Mouse (Mus musculus) stomach, embryonic 14.5 days (tissue): ENCODE results near the gene Syne1. TPM values are rescaled to one million over a fixed set of nuclear protein-coding genes. Genes with fewer than 3 reads are reported as not detected.

Experiments used
- ATAC-seq: fragments of 200-750 bp; cut with Nextera tagmentation; 2 replicates; pipeline ENCODE4 v1.8.0; 2017; ENCODE audit warnings: low read depth, moderate TSS enrichment; ENCODE audit not compliant: insufficient number of reproducible peaks, insufficient read depth, low FRiP score
- H3K27ac ChIP-seq: fragments of 300-500 bp; sonication (generic); 2 replicates; pipeline ENCODE4 v1.5.1; 2014; ENCODE audit warnings: mild to moderate bottlenecking, low read length, moderate library complexity, mixed read lengths
- H3K27me3 ChIP-seq: fragments of 300-500 bp; sonication (generic); 2 replicates; pipeline ENCODE4 v1.6.1; 2014; ENCODE audit warnings: low read length, control low read depth, mixed read lengths; ENCODE audit not compliant: control insufficient read depth, insufficient read depth
- H3K36me3 ChIP-seq: fragments of 300-500 bp; sonication (generic); 2 replicates; pipeline ENCODE4 v1.6.1; 2014; ENCODE audit warnings: mild to moderate bottlenecking, control low read depth, low read length, moderate library complexity, mixed read lengths; ENCODE audit not compliant: control insufficient read depth, insufficient read depth
- H3K4me1 ChIP-seq: fragments of 300-500 bp; sonication (generic); 2 replicates; pipeline ENCODE4 v1.6.1; 2014; ENCODE audit warnings: low read length, control low read depth, mixed read lengths; ENCODE audit not compliant: control insufficient read depth, insufficient read depth
- H3K4me2 ChIP-seq: fragments of 300-500 bp; sonication (generic); replicated peaks from 2 replicates; pipeline ENCODE4 v1.6.1; 2014; ENCODE audit warnings: low read depth, low read length, control low read depth
- H3K4me3 ChIP-seq: fragments of 300-500 bp; sonication (generic); 2 replicates; pipeline ENCODE4 v1.5.1; 2014; ENCODE audit warnings: low read depth, low read length, control low read depth
- H3K9ac ChIP-seq: fragments of 300-500 bp; sonication (generic); replicated peaks from 2 replicates; pipeline ENCODE4 v1.6.1; 2014; ENCODE audit warnings: low read depth, mild to moderate bottlenecking, control low read depth, low read length, moderate library complexity, mixed read lengths
- H3K9me3 ChIP-seq: fragments of 300-500 bp; sonication (generic); 2 replicates; pipeline ENCODE4 v1.6.1; 2016; ENCODE audit warnings: low read depth, low read length, control low read depth; ENCODE audit not compliant: control insufficient read depth
- WGBS: fragments of 180-500 bp; shearing (Covaris S2); extraction: QIAGEN DNeasy Blood & Tissue Kit; methylation state at CpG from one replicate; pipeline ENCODE4 v1.1.7; 2014; 5-methylcytosine and 5-hydroxymethylcytosine counted together
- polyA plus RNA-seq: library from polyadenylated mRNA; unstranded; fragments of >200 nt; fragmentation: Nextera tagmentation; extraction: Ambion mirVana; gene quantifications from 2 replicates; pipeline ENCODE4 v1.2.1, GENCODE M21; 2014

The Syne1 gene
- polyA plus RNA-seq, 1 experiment from 2014 or later: 19.9 TPM

- Histone ChIP-seq H3K27me3 (no peaks in the 10 kb centered on the region), H3K9ac (no peak overlapping the region), H3K36me3 (peaks cover 21% of the 10 kb centered on the region), H3K9me3 (no peaks in the 10 kb centered on the region), H3K4me2 (no peak overlapping the region), H3K4me1 (no peaks in the 10 kb centered on the region), H3K4me3 (no peak overlapping the region), H3K27ac (no peak overlapping the region)
- 79% methylated on average over 15 of the region's 15 CpGs for WGBS
- ATAC-seq: no peak
Measured at GRCm38 (mm10) chr10:5032192-5033048, 518.9 kb downstream of the Syne1 start.

GRCm38 (mm10) chr10:5029883-5030282 is 521.4 kb downstream of the Syne1 start:
- no peak overlapping the region for H3K4me2 ChIP-seq
- H3K9me3 ChIP-seq: no peaks in the 10 kb centered on the region
- no peak overlapping the region for H3K9ac ChIP-seq
- H3K27ac ChIP-seq: no peak overlapping the region
- no peak for ATAC-seq
- no peaks in the 10 kb centered on the region for H3K27me3 ChIP-seq
- WGBS: 85% methylated on average over 1 of the region's 1 CpGs
- peaks cover 12% of the 10 kb centered on the region for H3K36me3 ChIP-seq
- H3K4me1 ChIP-seq: no peaks in the 10 kb centered on the region
- H3K4me3 ChIP-seq: no peak overlapping the region

GRCm38 (mm10) chr10:5029161-5029560 is 522.1 kb downstream of the Syne1 start:
- Histone ChIP-seq H3K9me3 (no peaks in the 10 kb centered on the region), H3K27me3 (no peaks in the 10 kb centered on the region), H3K4me1 (no peaks in the 10 kb centered on the region), H3K9ac (no peak overlapping the region), H3K4me2 (no peak overlapping the region), H3K36me3 (peaks cover 12% of the 10 kb centered on the region), H3K27ac (no peak overlapping the region), H3K4me3 (no peak overlapping the region)
- ATAC-seq: no peak
- 85% methylated on average over 2 of the region's 2 CpGs for WGBS

- no peak overlapping the region for H3K4me3 ChIP-seq
- no peaks in the 10 kb centered on the region for H3K27me3 ChIP-seq
- no peak overlapping the region for H3K4me2 ChIP-seq
- no peak overlapping the region for H3K27ac ChIP-seq
- no peak for ATAC-seq
- no peaks in the 10 kb centered on the region for H3K9me3 ChIP-seq
- no peak overlapping the region for H3K9ac ChIP-seq
- WGBS: 83% methylated on average over 9 of the region's 9 CpGs
- H3K4me1 ChIP-seq: no peaks in the 10 kb centered on the region
- H3K36me3 ChIP-seq: peaks cover 12% of the 10 kb centered on the region
Measured at GRCm38 (mm10) chr10:5028301-5028700, 523.0 kb downstream of the Syne1 start.

- 92% methylated on average over 1 of the region's 1 CpGs for WGBS
- ATAC-seq: no peak
Measured at GRCm38 (mm10) chr10:5027208-5027607, 524.1 kb downstream of the Syne1 start.

GRCm38 (mm10) chr10:5025906-5026305 is 525.4 kb downstream of the Syne1 start:
- WGBS: 91% methylated on average over 4 of the region's 4 CpGs
- Histone ChIP-seq H3K27me3 (no peaks in the 10 kb centered on the region), H3K4me3 (no peak overlapping the region), H3K4me2 (no peak overlapping the region), H3K9ac (no peak overlapping the region), H3K27ac (no peak overlapping the region), H3K9me3 (no peaks in the 10 kb centered on the region), H3K4me1 (no peaks in the 10 kb centered on the region), H3K36me3 (peaks cover 5% of the 10 kb centered on the region)
- no peak for ATAC-seq

More at GRCm38 (mm10) chr10:5027208-5027607, 524.1 kb downstream of the Syne1 start:
- H3K36me3 ChIP-seq: peaks cover 5% of the 10 kb centered on the region
- no peaks in the 10 kb centered on the region for H3K9me3 ChIP-seq
- no peak overlapping the region for H3K27ac ChIP-seq
- no peaks in the 10 kb centered on the region for H3K4me1 ChIP-seq
- no peak overlapping the region for H3K4me2 ChIP-seq
- H3K4me3 ChIP-seq: no peak overlapping the region
- H3K27me3 ChIP-seq: no peaks in the 10 kb centered on the region
- no peak overlapping the region for H3K9ac ChIP-seq

GRCm38 (mm10) chr10:5017148-5017547 is 534.1 kb downstream of the Syne1 start:
- H3K27me3 ChIP-seq: no peaks in the 10 kb centered on the region
- no peaks in the 10 kb centered on the region for H3K36me3 ChIP-seq
- 26% methylated on average over 1 of the region's 1 CpGs for WGBS
- no peaks in the 10 kb centered on the region for H3K4me1 ChIP-seq
- no peaks in the 10 kb centered on the region for H3K9me3 ChIP-seq
- H3K4me3 ChIP-seq: no peak overlapping the region
- H3K9ac ChIP-seq: no peak overlapping the region
- no peak overlapping the region for H3K27ac ChIP-seq
- H3K4me2 ChIP-seq: no peak overlapping the region
- ATAC-seq: no peak

GRCm38 (mm10) chr10:5014976-5015375 is 536.3 kb downstream of the Syne1 start:
- no peak for ATAC-seq
- Histone ChIP-seq H3K27ac (no peak overlapping the region), H3K36me3 (no peaks in the 10 kb centered on the region), H3K4me1 (no peaks in the 10 kb centered on the region), H3K9ac (no peak overlapping the region), H3K9me3 (no peaks in the 10 kb centered on the region), H3K4me3 (no peak overlapping the region), H3K27me3 (no peaks in the 10 kb centered on the region), H3K4me2 (no peak overlapping the region)
- WGBS: 72% methylated on average over 1 of the region's 1 CpGs

GRCm38 (mm10) chr10:5012004-5012403 is 539.3 kb downstream of the Syne1 start:
- no peaks in the 10 kb centered on the region for H3K4me1 ChIP-seq
- no peak for ATAC-seq
- no peaks in the 10 kb centered on the region for H3K9me3 ChIP-seq
- no peaks in the 10 kb centered on the region for H3K27me3 ChIP-seq
- H3K27ac ChIP-seq: no peak overlapping the region
- H3K9ac ChIP-seq: no peak overlapping the region
- H3K36me3 ChIP-seq: no peaks in the 10 kb centered on the region
- H3K4me2 ChIP-seq: no peak overlapping the region
- no peak overlapping the region for H3K4me3 ChIP-seq
